Mouse (Mus musculus): ENCODE results near the gene Slc4a2.

GRCm38 (mm10) chr5:24424004-24424781 lies 556 bp downstream of the Slc4a2 start:
- TF ChIP-seq EP300 (IDR thresholded peaks at IDR 0.05; ENCODE audit: insufficient read depth, low read depth, low read length) = no peak
- no peak for TF ChIP-seq CTCF (IDR thresholded peaks at IDR 0.05)
- TF ChIP-seq POLR2A (IDR thresholded peaks at IDR 0.05; ENCODE audit: insufficient read depth, low read depth, low read length) = no peak; the same call in 1 of the 2 replicates
